Mouse (Mus musculus) liver, embryonic 14.5 days (tissue): ENCODE measurements around the gene Hormad1.

Experiments
- CTCF ChIP-seq: IDR thresholded peaks from 2 replicates; pipeline ENCODE4 v1.5.1; 2016; ENCODE audit warnings: antibody characterized with exemption, low read depth, control low read depth
- EP300 ChIP-seq: IDR thresholded peaks from 2 replicates; pipeline ENCODE4 v1.6.1; 2016; ENCODE audit warnings: antibody characterized with exemption, low read depth

GRCm38 (mm10) chr3:95561826-95562225 is 2.3 kb downstream of the Hormad1 start:
- TF ChIP-seq CTCF (no peak), EP300 (no peak)
